Mouse (Mus musculus): ENCODE results near the gene Riok2. TPM values are rescaled to one million over a fixed set of nuclear protein-coding genes. Genes with fewer than 3 reads are reported as not detected.
A peak's percentile ranks its signal among the peaks of the same experiment; 100 is the strongest.

Gene Riok2
- polyA plus RNA-seq, 1 experiment from 2014 or later: 33.9 TPM

DNA sequence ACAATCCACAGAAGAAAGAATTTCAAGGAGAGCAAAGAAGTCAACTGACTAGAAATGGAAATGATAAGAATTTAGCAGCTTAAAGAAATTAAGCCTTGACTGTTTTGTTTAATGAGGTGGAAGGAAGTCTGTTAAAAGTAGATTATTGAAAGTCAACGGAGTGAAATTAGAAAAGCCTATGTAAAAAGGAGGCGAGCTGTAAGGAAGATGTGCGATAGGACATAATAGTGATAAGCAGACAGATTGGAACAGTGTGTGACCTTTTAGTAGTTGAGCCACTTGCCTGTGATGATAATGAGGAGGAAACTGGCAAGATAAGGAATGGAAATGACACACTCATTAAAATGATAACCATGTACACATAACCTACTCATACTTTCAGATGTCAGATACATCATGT, 10.4 kb downstream of the Riok2 start:
- Histone ChIP-seq H3K4me1 (ENCODE audit: control insufficient read depth, insufficient read depth, low read length) (no peaks in the 10 kb centered on the region), H3K27me3 (ENCODE audit: control insufficient read depth, insufficient read depth, low read length) (no peaks in the 10 kb centered on the region), H3K9ac (ENCODE audit: low read length) (no peak overlapping the region), H3K4me3 (ENCODE audit: low read depth, low read length) (no peak overlapping the region), H3K27ac (replicated peaks; ENCODE audit: low read depth, low read length) (no peak overlapping the region), H3K4me2 (ENCODE audit: low read depth, severe bottlenecking) (no peak overlapping the region), H3K9me3 (ENCODE audit: control insufficient read depth, low read length) (no peaks in the 10 kb centered on the region), H3K36me3 (ENCODE audit: control insufficient read depth, insufficient read depth, low read length) (peaks cover 17% of the 10 kb centered on the region; the same call in 1 of the 2 replicates)
- DNase-seq (ENCODE audit: low spot score) (no peak), ATAC-seq (ENCODE audit: insufficient number of reproducible peaks, low FRiP score, low TSS enrichment, low read depth) (no peak)
- 100% methylated on average over 3 of the region's 3 CpGs for WGBS

DNA sequence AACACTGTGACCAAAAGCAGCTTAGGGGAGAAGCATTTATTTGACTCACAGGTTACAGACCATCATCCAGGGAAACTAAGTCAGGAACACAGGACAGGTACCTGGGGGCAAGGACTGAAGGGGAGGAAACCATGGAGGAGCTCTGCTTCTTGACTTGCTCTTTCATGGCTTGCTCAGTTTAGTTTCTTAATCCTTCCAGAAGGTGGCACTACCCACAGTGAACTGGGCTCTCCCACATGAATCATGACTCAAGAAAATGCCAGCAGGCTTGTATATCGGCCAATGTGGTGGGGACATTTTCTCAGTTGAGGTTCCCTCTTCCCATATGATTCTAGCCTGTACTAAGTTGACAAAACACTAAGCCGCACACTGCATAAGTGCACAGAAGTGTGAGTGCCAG, 12.0 kb downstream of the Riok2 start:
- no peak for ATAC-seq (ENCODE audit: insufficient number of reproducible peaks, low FRiP score, low TSS enrichment, low read depth)
- no peaks in the 10 kb centered on the region for H3K9me3 ChIP-seq (ENCODE audit: control insufficient read depth, low read length)
- peaks cover 18% of the 10 kb centered on the region; the same call in 1 of the 2 replicates for H3K36me3 ChIP-seq (ENCODE audit: control insufficient read depth, insufficient read depth, low read length)
- H3K27me3 ChIP-seq (ENCODE audit: control insufficient read depth, insufficient read depth, low read length): no peaks in the 10 kb centered on the region
- no peak for DNase-seq (ENCODE audit: low spot score)
- H3K9ac ChIP-seq (ENCODE audit: low read length): no peak overlapping the region
- no peak overlapping the region for H3K4me3 ChIP-seq (ENCODE audit: low read depth, low read length)
- no peak overlapping the region for H3K4me2 ChIP-seq (ENCODE audit: low read depth, severe bottlenecking)
- H3K4me1 ChIP-seq (ENCODE audit: control insufficient read depth, insufficient read depth, low read length): no peaks in the 10 kb centered on the region
- WGBS: 88% methylated on average over 2 of the region's 2 CpGs
- H3K27ac ChIP-seq (replicated peaks; ENCODE audit: low read depth, low read length): no peak overlapping the region

DNA sequence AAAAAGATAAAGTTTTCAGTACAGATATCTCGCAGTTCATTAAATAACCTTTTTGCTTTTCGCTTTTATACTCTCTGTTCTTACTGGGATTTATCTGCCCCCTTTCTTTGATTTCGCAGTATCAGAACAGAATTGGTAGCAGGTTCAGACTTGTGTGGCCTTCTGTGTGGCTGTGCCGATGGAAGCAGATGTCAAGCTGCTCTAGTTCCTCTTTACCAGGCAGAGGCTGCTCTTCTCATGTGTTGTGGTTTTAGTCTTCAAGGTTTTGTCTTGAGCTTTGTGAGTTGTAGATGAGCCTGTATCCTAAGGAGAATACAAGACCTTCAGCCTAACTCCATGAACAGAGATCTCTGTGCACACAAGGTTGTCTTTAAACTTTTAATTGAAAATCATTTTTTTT, 17.7 kb downstream of the Riok2 start:
- Histone ChIP-seq H3K27ac (replicated peaks; ENCODE audit: low read depth, low read length) (no peak overlapping the region), H3K27me3 (ENCODE audit: control insufficient read depth, insufficient read depth, low read length) (no peaks in the 10 kb centered on the region), H3K4me3 (ENCODE audit: low read depth, low read length) (no peak overlapping the region), H3K9me3 (ENCODE audit: control insufficient read depth, low read length) (no peaks in the 10 kb centered on the region), H3K4me1 (ENCODE audit: control insufficient read depth, insufficient read depth, low read length) (no peaks in the 10 kb centered on the region), H3K9ac (ENCODE audit: low read length) (no peak overlapping the region), H3K4me2 (ENCODE audit: low read depth, severe bottlenecking) (no peak overlapping the region), H3K36me3 (ENCODE audit: control insufficient read depth, insufficient read depth, low read length) (peaks cover 11% of the 10 kb centered on the region; the same call in 1 of the 2 replicates)
- ATAC-seq (ENCODE audit: insufficient number of reproducible peaks, low FRiP score, low TSS enrichment, low read depth) (no peak), DNase-seq (ENCODE audit: low spot score) (no peak)
- 88% methylated on average over 4 of the region's 4 CpGs for WGBS

DNA sequence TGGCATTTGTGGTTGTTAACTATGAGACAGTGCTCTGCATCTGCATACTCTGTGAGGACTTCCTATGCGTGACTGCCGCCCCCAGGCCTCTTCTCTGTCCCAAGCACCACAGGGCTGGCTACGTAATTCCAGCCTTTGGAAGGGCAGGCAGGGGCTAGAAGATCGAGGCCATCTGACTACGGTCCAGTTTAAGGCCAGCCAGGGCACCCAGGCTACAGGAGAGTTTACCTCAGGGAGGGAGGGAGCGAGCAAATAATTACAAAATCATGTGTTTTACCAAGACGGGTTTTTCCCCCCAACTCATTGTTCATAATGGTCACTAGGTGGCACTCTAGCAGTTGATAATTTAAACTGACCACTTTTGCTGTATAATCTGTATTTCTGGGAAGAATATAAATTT, 18.8 kb downstream of the Riok2 start:
- Histone ChIP-seq H3K4me2 (ENCODE audit: low read depth, severe bottlenecking) (no peak overlapping the region), H3K36me3 (ENCODE audit: control insufficient read depth, insufficient read depth, low read length) (peaks cover 5% of the 10 kb centered on the region; the same call in 1 of the 2 replicates), H3K27me3 (ENCODE audit: control insufficient read depth, insufficient read depth, low read length) (no peaks in the 10 kb centered on the region), H3K9me3 (ENCODE audit: control insufficient read depth, low read length) (no peaks in the 10 kb centered on the region), H3K4me3 (ENCODE audit: low read depth, low read length) (no peak overlapping the region), H3K27ac (replicated peaks; ENCODE audit: low read depth, low read length) (no peak overlapping the region), H3K4me1 (ENCODE audit: control insufficient read depth, insufficient read depth, low read length) (no peaks in the 10 kb centered on the region), H3K9ac (ENCODE audit: low read length) (no peak overlapping the region)
- no peak for ATAC-seq (ENCODE audit: insufficient number of reproducible peaks, low FRiP score, low TSS enrichment, low read depth)
- peak; percentile 26 for DNase-seq (ENCODE audit: low spot score)
- WGBS: 52% methylated on average over 7 of the region's 7 CpGs

DNA sequence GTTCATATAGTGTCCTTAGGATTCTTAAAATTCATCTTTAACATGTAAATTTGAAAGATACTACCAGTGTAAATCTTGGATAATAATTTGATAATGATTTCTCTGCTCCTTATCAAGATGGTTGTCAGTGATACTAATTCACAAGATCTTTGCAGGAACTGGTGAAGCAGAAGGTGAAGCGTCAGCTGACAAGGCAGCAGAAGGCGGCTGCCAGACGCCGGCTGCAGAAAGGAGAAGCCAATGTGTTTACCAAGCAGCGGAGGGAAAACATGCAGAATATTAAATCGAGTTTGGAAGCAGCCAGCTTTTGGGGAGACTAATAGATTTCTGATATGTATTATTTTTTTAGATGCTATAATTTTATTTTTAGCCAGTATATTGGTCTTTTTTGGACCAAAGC, 19.2 kb downstream of the Riok2 start:
- H3K36me3 ChIP-seq (ENCODE audit: control insufficient read depth, insufficient read depth, low read length): peaks cover 5% of the 10 kb centered on the region; the same call in 1 of the 2 replicates

DNA sequence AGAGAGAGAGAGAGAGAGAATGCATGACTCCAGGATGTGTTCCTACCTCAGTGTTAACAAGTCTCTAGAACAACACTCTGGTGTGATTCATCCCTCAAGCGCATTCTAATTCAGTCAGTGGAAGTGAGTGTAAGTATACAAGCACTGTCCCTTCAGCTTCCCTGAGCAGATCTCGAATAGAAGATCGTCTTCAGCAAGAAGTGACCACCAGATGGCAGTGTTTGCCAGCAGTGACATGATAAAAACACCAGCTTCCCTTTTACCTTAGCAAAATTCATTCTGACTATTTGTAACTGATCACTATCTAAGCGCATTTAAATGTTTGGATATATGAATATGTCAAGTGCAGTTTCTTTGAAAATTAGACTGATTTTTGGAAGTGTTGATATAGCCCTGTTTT, 20.2 kb downstream of the Riok2 start:
- no peak overlapping the region for H3K27ac ChIP-seq (replicated peaks; ENCODE audit: low read depth, low read length)
- H3K4me3 ChIP-seq (ENCODE audit: low read depth, low read length): no peak overlapping the region
- ATAC-seq (ENCODE audit: insufficient number of reproducible peaks, low FRiP score, low TSS enrichment, low read depth): no peak
- H3K4me2 ChIP-seq (ENCODE audit: low read depth, severe bottlenecking): no peak overlapping the region
- H3K9ac ChIP-seq (ENCODE audit: low read length): no peak overlapping the region
- DNase-seq (ENCODE audit: low spot score): peak; percentile 84
- H3K27me3 ChIP-seq (ENCODE audit: control insufficient read depth, insufficient read depth, low read length): no peaks in the 10 kb centered on the region
- WGBS: 39% methylated on average over 4 of the region's 4 CpGs
- no peaks in the 10 kb centered on the region for H3K9me3 ChIP-seq (ENCODE audit: control insufficient read depth, low read length)
- peaks cover 5% of the 10 kb centered on the region; the same call in 1 of the 2 replicates for H3K36me3 ChIP-seq (ENCODE audit: control insufficient read depth, insufficient read depth, low read length)
- no peaks in the 10 kb centered on the region for H3K4me1 ChIP-seq (ENCODE audit: control insufficient read depth, insufficient read depth, low read length)

More for the DNA sequence above, 19.2 kb downstream of the Riok2 start:
- H3K9ac ChIP-seq (ENCODE audit: low read length): no peak overlapping the region
- DNase-seq (ENCODE audit: low spot score): no peak
- no peak overlapping the region for H3K27ac ChIP-seq (replicated peaks; ENCODE audit: low read depth, low read length)
- ATAC-seq (ENCODE audit: insufficient number of reproducible peaks, low FRiP score, low TSS enrichment, low read depth): no peak
- H3K4me1 ChIP-seq (ENCODE audit: control insufficient read depth, insufficient read depth, low read length): no peaks in the 10 kb centered on the region
- 92% methylated on average over 6 of the region's 6 CpGs for WGBS
- no peaks in the 10 kb centered on the region for H3K9me3 ChIP-seq (ENCODE audit: control insufficient read depth, low read length)
- no peaks in the 10 kb centered on the region for H3K27me3 ChIP-seq (ENCODE audit: control insufficient read depth, insufficient read depth, low read length)
- no peak overlapping the region for H3K4me2 ChIP-seq (ENCODE audit: low read depth, severe bottlenecking)
- no peak overlapping the region for H3K4me3 ChIP-seq (ENCODE audit: low read depth, low read length)

DNA sequence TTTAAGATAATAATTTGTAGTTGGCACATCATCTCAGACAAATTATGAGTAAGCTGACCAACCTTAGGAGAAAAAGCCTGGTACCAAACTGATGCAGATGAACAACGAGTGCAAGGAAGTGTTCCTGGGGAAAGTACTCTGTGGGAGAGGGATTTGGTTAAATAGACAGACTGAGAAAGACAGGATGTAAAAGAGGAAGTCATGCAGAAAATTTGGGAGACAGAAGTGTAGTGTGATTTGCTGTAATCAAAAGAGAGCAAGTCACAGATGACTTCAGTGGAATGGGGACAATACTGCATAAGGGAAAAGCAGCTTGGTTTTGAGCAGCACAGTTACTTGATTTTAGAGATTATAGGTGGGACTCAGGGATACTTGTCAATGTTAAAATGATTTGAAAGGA, 22.8 kb downstream of the Riok2 start:
- no peaks in the 10 kb centered on the region for H3K4me1 ChIP-seq (ENCODE audit: control insufficient read depth, insufficient read depth, low read length)
- no peak overlapping the region for H3K27ac ChIP-seq (replicated peaks; ENCODE audit: low read depth, low read length)
- H3K36me3 ChIP-seq (ENCODE audit: control insufficient read depth, insufficient read depth, low read length): peaks cover under 1% of the 10 kb centered on the region; the same call in 1 of the 2 replicates
- H3K9me3 ChIP-seq (ENCODE audit: control insufficient read depth, low read length): no peaks in the 10 kb centered on the region
- H3K27me3 ChIP-seq (ENCODE audit: control insufficient read depth, insufficient read depth, low read length): no peaks in the 10 kb centered on the region
- H3K4me3 ChIP-seq (ENCODE audit: low read depth, low read length): no peak overlapping the region
- H3K9ac ChIP-seq (ENCODE audit: low read length): no peak overlapping the region
- no peak overlapping the region for H3K4me2 ChIP-seq (ENCODE audit: low read depth, severe bottlenecking)
- DNase-seq (ENCODE audit: low spot score): no peak
- 76% methylated on average over 1 of the region's 1 CpGs for WGBS
- no peak for ATAC-seq (ENCODE audit: insufficient number of reproducible peaks, low FRiP score, low TSS enrichment, low read depth)

DNA sequence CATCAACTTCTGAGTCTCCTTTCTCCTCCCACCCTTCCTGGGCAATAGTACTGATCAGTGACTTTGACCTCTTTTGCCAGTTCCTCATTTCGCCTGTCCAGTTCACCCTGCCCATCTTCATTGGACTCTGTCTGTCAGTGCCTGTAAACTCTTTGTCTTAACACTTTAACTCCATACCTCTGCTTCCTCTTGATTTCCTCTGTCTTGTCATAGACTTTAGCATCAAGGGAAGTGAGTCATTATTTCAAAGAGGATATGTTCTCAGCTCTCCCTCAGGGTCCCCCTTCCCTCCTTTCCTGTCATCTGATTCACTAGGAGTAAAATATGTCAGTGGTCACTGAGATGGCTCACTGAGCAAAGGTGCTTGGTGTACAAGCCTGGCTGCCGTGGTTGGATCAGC, 24.6 kb downstream of the Riok2 start:
- H3K9ac ChIP-seq (ENCODE audit: low read length): no peak overlapping the region
- no peaks in the 10 kb centered on the region for H3K36me3 ChIP-seq (ENCODE audit: control insufficient read depth, insufficient read depth, low read length)
- no peak overlapping the region for H3K27ac ChIP-seq (replicated peaks; ENCODE audit: low read depth, low read length)
- DNase-seq (ENCODE audit: low spot score) (no peak), ATAC-seq (ENCODE audit: insufficient number of reproducible peaks, low FRiP score, low TSS enrichment, low read depth) (no peak)
- H3K4me2 ChIP-seq (ENCODE audit: low read depth, severe bottlenecking): no peak overlapping the region
- H3K4me1 ChIP-seq (ENCODE audit: control insufficient read depth, insufficient read depth, low read length): no peaks in the 10 kb centered on the region
- no peaks in the 10 kb centered on the region for H3K27me3 ChIP-seq (ENCODE audit: control insufficient read depth, insufficient read depth, low read length)
- no peaks in the 10 kb centered on the region for H3K9me3 ChIP-seq (ENCODE audit: control insufficient read depth, low read length)
- 87% methylated on average over 2 of the region's 2 CpGs for WGBS
- no peak overlapping the region for H3K4me3 ChIP-seq (ENCODE audit: low read depth, low read length)
